Mouse (Mus musculus): Measurements from ENCODE around the gene Slc25a44.
A peak's percentile ranks its signal among the peaks of the same experiment; 100 is the strongest.

Gene Slc25a44

GRCm38 (mm10) chr3:88424605-88425329, at the start of gene Slc25a44:
Slc25a44 (minus strand) TSS chr3:88425139.
- peak; percentile 95 to 96 for DNase-seq (ENCODE audit: low spot score in 2 of 2)

GRCm38 (mm10) chr3:88473571-88473970, 48.6 kb upstream of the Slc25a44 start:
- DNase-seq (ENCODE audit: low spot score in 2 of 2) = no peak

- no peak for DNase-seq (ENCODE audit: low spot score in 2 of 2)
Observed at GRCm38 (mm10) chr3:88473020-88473419, 48.1 kb upstream of the Slc25a44 start.

GRCm38 (mm10) chr3:88470943-88471479, 46.1 kb upstream of the Slc25a44 start:
- DNase-seq (ENCODE audit: low spot score in 2 of 2) = no peak

GRCm38 (mm10) chr3:88469466-88469865, 44.5 kb upstream of the Slc25a44 start:
- DNase-seq (ENCODE audit: low spot score in 2 of 2) = no peak

GRCm38 (mm10) chr3:88467116-88467824, 42.3 kb upstream of the Slc25a44 start:
- peak; percentile 94 to 97 for DNase-seq (ENCODE audit: low spot score in 2 of 2)

GRCm38 (mm10) chr3:88465127-88465526, 40.2 kb upstream of the Slc25a44 start:
- no peak for DNase-seq (ENCODE audit: low spot score in 2 of 2)

GRCm38 (mm10) chr3:88464425-88464824, 39.5 kb upstream of the Slc25a44 start:
- no peak for DNase-seq (ENCODE audit: low spot score in 2 of 2)

- DNase-seq (ENCODE audit: low spot score in 2 of 2) = no peak
Observed at GRCm38 (mm10) chr3:88460983-88461696, 36.2 kb upstream of the Slc25a44 start, which contains the start of gene Sema4a. Sema4a (minus strand) TSS chr3:88461182.

GRCm38 (mm10) chr3:88460029-88460428, 35.1 kb upstream of the Slc25a44 start:
- no peak for DNase-seq (ENCODE audit: low spot score in 2 of 2)

GRCm38 (mm10) chr3:88458778-88459219, 33.9 kb upstream of the Slc25a44 start:
- DNase-seq (ENCODE audit: low spot score in 2 of 2) = no peak

GRCm38 (mm10) chr3:88456746-88457532, 32.0 kb upstream of the Slc25a44 start:
- no peak for DNase-seq (ENCODE audit: low spot score in 2 of 2)

- no peak for DNase-seq (ENCODE audit: low spot score in 2 of 2)
Observed at GRCm38 (mm10) chr3:88456313-88456712, 31.4 kb upstream of the Slc25a44 start.

GRCm38 (mm10) chr3:88455588-88456264, 30.8 kb upstream of the Slc25a44 start:
- DNase-seq (ENCODE audit: low spot score in 2 of 2) = no peak

GRCm38 (mm10) chr3:88454762-88455587, 30.0 kb upstream of the Slc25a44 start:
- no peak for DNase-seq (ENCODE audit: low spot score in 2 of 2)

- DNase-seq (ENCODE audit: low spot score in 2 of 2) = peak in 1 of 2 experiments; percentile 49
Observed at GRCm38 (mm10) chr3:88453986-88454385, 29.0 kb upstream of the Slc25a44 start.

GRCm38 (mm10) chr3:88453369-88453768, 28.4 kb upstream of the Slc25a44 start:
- DNase-seq (ENCODE audit: low spot score in 2 of 2) = no peak

- no peak for DNase-seq (ENCODE audit: low spot score in 2 of 2)
Observed at GRCm38 (mm10) chr3:88452716-88453115, 27.8 kb upstream of the Slc25a44 start.

- no peak for DNase-seq (ENCODE audit: low spot score in 2 of 2)
Observed at GRCm38 (mm10) chr3:88452246-88452645, 27.3 kb upstream of the Slc25a44 start.

Measured in spleen, postnatal 10 days (tissue).